Mouse (Mus musculus) urinary bladder, postnatal 0 days (tissue): ENCODE data around the gene Prb1. TPM values are rescaled to one million over a fixed set of nuclear protein-coding genes. Genes with fewer than 3 reads are reported as not detected.

ENCODE experiments used
- polyA plus RNA-seq: library from polyadenylated mRNA; unstranded; fragments of >200 nt; fragmentation: Nextera tagmentation; extraction: Ambion mirVana; gene quantifications from 2 replicates; pipeline ENCODE4 v1.2.1, GENCODE M21; 2015

The Prb1 gene
- not detected in 2 replicates for polyA plus RNA-seq

GRCm38 (mm10) chr6:132210421-132210820 lies at the start of gene Prb1:
Prb1 (minus strand) TSS chr6:132210521.

Other genes with a start within 250 kb of the Prb1 start
- not detected in 2 replicates for gene Prpmp5, start 104.2 kb upstream of the Prb1 start, polyA plus RNA-seq
- gene Gm8882, start 153.6 kb upstream of the Prb1 start, polyA plus RNA-seq = not detected in 2 replicates